Mouse (Mus musculus) urinary bladder, postnatal 4 days (tissue): ENCODE results near the gene Comt.
A peak's percentile ranks its signal among the peaks of the same experiment; 100 is the strongest.

Experiments
- DNase-seq, 2 experiments: peaks; one replicate each; pipeline ENCODE4 v3.0.0; 2021 to 2022; ENCODE audit warnings: low spot score in 2 of 2

The Comt gene

DNA sequence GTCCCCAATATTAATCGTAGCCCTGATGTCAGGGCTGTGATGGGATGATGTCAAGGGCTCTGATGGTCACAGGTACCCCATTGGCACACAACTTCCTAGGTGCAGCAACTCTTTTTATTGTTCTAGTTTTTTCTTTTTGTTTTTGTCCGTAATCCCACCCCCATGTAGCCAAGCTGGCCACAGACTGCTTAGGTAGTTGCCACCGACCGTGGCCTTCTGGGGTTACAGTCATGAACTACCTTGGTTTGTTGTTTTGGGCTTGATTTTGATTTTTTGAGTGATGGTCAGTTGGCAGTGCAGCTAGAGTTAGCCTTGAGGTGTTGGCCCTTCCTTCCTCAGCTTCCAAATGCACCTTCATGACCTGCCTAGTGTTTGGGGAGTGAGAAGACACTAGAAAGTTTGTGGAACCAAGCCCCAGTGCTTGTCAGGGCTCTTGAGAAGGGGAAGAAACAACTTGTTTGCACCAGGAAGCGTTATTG lies at the start of gene Comt:
Comt (minus strand) TSS at position 51 of the 479 bp plus-strand sequence.
- no peak for DNase-seq

DNA sequence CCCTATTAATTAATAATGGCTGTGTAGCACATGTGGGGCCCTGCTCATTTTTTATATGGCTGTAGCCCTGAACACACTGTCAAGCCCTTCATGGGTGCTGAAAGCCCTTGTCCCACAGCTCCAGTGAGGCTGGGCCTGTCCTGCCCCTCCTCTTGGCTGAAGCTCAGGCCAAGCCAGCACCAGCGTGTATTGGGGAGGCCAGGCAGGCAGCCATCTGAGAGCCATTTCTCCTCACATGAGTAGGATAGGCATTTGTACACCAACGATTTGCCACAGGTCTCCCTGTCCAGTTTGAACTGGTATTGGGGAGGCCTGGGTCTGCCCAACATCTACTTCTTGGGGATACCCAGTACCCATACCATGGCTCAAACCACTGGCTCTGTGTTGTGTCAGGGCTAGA lies 47.4 kb upstream of the Comt start:
- DNase-seq, result no peak

DNA sequence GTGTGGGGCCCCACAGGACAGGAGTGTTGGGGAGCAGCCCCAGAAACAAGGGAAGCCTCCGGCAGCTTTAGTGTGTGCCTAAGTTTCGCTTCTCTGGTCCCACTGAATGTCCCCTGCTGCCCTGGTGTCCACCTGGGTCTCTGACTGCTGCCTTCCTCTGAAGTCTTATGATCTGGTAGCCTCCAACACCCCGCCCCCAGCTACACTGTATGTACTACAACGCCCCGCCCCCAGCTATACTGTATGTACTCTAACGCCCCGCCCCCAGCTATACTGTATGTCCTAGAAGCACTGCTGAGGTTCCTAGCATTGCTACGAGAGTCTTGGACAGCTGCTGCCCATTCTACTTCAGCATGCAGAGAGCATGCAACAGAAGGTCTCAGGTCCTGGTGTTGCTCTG lies 46.3 kb upstream of the Comt start:
- DNase-seq, result no peak

DNA sequence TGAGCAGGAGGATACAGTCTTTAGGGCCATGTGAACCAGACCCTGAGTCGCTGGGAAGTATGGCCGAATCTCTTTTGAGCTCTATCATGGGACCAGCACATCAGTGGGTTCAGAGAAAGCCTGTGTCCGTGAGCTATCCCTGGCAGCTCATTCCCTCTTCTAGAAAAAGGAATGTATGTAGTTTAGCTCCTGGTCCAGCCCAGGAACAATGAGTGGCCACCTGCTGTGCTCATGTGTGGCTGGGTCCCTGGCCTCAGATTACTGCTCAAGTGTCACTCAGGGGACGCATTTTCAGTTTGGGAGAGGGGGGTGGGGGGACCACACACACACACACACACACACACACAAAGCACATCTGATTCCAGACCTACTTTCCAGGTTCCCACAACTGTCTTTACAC lies 45.8 kb upstream of the Comt start:
- DNase-seq, result no peak

DNA sequence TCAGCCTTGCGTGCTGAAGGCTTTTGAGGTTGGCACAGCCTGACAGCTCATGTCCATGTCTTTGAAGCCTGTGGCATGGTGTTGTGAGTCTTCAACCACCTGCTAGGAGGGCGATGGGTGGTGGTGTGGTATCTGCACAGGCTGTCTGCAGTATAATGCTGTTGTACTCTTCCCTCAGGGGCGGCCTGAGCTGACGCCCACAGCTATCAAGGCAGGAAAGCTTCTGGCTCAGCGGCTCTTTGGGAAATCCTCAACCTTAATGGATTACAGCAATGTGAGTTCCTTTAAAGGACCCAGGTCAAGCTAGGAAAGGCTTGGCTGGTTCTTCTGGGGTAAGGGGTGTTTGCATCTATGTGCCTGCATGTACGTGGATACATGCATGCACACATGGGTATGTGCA lies 45.3 kb upstream of the Comt start:
- no peak for DNase-seq

DNA sequence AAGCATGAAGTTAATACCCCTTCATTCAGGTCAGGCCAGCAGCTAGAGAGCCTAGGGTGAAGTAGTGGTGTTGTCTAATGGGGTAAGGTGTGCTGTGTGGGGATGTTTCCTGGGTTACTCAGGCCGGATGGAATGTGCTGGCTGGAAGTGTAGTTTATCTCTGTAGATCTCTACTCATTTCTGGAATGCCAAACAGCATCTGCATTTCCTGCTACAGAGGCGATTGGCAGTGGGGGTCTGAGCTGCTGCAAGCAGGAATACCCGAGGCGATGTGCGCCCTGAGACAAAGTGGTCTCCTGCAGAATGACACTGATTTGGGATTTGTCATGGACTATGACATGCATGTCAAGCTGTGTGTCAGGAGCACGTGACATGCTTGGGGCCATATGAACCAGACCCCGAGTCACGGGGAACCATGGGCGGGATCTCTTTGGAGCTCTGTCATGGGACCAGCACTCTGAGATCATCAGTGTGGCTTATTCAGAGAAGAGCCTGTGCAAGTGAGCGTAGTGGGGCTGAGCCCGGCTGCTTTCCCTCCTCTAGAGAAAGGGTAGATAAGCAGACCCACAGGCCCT lies 44.8 kb upstream of the Comt start:
- no peak for DNase-seq

DNA sequence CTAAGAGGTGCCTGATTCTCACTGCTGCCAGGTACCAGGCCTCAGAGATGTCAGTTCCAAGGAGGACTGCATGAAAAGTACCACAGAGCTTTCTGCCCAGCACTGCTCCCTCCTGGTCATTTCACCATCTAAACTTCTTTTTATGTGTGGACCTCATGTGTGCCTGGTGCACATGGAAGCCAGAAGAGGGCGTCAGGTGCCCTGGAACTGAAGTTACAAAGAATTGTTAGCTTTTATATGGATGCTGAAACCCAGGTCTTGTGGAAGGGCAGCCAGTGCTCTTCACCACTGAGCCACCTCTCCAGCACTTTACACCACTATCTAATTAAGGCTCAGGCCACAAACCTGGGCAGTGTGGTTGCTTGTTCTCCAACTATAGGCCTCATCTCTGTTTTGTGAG lies 44.2 kb upstream of the Comt start:
- DNase-seq, result no peak

DNA sequence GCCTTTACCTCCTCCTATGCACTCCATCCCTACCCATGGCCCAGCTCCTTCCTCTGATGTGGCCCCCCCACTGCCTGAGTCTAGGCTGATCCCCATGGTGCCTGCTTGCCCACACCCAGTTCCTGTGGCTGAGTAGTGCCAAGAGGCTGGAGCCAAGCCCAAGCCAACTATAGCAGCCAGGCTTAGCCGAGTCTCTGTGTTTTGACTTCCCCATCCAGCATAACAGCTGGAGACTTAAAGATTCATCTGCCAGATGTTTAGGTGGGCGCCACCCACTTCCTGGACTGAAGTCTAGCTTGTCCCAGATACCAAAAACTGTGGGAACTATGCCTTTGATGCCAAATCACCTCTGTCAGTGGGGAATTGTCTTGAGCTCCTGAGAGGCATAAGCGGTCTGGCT lies 37.6 kb upstream of the Comt start:
- DNase-seq, result no peak

DNA sequence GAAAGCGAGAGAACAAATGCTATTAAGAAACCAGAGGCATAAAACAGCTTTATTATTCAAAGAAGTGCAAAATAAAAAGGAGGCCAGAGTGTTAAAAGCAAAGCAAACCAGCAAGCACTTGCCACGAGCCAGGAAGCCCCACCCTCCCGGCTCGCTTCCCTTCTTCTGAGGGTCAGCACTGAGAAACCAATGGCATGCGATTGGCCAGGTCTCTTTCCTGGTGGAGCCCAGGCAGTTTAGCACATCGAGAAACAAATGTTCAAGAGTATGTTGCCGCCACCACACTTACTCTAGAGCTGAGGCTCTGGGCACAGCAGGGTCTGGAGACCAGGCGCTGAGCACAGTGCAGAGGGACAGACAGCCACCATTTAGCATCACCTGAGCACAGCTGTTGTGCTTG lies 35.9 kb upstream of the Comt start:
- DNase-seq, result no peak

DNA sequence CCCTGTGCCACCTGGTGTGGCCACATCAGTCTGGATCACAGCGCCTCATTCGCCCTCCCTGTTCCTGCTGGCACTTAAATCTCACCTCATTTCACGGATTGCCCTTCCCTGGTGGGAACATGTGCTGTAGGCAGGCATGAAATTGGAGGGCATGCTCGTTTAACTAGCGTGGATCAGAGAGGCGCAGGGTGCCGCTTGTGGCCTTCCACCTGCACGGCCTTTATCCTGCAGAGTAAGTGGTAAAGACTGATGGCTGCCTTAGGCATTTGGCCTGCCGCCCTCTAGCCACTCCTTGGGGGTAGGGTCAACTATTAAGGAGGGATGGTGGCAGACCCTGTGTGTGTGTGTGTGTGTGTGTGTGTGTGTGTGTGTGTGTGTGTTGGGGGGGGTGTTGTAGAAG lies 35.4 kb upstream of the Comt start:
- no peak for DNase-seq

DNA sequence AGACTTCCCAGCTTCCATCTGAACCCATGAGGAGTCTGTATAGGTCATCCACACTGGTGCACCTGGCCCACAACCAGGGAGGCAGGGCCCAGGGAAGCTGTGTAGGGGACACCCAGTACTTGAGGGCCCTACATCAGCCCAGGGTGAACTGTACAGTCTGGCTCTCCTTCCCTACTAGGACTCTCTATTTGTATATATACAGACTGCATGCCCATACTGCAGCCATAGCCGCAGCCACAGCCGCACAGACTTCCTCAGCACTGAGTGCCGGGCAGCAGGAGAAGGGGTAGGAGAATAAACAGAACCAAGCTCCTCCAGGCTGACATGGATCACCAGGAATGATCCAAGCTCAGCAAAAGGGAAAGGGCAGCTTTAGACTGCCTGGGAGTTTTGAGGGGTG lies 34.2 kb upstream of the Comt start:
- no peak for DNase-seq

DNA sequence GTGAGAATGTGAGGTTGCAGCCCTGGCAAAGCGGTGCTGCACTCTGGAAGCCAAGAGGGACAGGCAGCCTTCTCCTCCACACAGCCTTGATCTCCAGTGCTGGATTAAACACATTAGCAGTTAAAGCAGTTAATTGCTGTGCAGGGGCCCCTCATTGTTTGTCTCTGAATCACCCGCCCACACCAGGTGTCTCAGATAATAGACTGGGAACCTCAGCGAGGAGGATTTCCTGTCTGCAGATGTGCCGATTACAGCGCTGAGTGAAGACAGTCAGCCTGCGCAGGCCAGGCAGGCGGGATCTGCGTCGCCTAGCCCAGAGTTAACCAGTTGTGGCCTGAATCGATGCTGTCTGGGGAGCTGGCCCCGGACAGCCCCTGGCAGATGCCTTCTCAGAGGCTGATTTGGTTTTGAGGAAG lies 33.3 kb upstream of the Comt start:
- DNase-seq, result peak in 1 of 2 experiments; percentile 42

DNA sequence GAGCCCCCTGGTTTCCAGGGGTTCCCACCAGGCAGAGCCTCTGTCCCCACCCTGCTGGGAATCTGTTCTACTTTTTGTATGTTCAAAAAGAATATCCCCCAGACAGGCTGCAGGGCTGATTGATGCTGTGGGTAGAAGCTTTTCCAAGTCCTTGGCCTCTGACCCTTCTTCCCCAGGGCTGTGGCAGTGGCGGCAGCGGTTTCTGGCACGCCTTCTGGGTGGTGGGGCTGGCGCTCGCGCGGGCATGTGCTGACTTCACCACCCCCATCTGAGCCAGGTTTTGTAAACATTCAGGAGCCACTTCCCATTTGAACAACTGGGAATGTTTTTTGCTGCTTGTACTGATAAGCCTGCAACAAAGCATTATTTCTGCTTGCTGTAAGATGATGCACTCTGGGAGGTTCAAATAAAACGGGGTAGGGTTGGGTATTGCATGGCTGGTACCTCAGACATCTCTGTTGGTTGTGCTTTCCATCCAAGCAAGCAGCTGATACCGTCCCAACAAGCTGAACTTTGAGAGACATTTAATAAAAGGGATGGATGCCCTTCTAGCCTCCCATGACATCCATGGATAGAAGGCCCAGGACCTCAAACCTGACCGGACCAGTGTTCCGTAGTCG lies 32.8 kb upstream of the Comt start:
- DNase-seq, result no peak

DNA sequence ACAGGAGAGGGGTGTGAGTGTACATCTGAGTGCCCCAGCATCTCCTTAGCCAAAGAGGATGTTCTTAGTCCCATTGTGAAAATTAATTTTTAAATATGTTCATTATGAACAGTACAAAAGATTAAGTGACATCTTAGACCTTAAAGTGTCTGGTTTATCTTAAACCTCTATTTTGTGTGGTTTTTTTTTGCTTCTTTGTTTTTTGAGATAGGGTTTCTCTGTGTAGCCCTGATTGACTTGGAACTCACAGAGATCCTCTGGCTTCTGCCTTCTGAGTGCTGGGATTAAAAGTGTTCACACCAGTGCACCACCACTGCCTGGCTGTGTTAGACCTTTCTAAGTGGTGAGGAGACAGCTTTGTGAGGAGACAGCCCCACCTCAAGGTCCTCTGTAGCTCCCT lies 32.0 kb upstream of the Comt start:
- no peak for DNase-seq

DNA sequence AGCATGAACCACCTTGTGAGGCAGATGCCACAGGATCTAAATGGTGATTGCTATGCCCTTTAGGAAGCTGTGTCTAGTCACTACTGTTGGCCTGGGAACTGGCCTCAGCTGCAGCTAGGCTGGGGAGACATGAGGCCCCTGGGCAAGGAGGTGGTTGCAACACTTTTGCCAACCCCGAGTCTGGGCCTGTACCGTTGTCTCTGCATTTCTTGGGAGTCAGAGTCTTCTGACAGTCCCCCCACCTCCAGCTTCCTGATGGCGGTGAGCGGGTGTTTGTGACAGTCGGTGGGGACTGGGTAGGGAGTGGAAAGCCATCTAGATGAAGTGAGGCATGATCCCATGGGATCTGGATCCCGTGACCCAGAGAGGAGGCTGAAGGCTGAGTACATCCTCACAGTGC lies 28.8 kb upstream of the Comt start:
- no peak for DNase-seq

DNA sequence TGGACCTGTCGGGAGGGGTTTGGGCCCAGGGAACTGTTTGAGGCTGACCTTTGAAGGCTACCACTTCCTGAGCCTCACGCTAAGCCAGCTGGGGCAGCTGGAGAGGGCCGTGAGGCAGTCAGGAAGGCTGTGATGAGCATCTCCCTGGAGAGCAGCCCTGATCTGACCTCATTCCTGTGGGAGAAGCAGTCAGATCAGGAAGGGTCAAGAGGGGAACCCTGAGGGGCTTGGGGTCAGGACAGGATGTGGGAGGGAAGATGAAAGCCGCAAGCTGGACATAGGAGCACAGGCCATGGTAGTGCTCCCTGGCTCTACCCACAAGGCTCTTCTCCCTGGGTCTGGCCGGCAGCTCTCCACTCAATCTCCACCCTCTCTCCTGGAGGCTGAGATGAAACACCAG lies 27.2 kb upstream of the Comt start:
- no peak for DNase-seq

DNA sequence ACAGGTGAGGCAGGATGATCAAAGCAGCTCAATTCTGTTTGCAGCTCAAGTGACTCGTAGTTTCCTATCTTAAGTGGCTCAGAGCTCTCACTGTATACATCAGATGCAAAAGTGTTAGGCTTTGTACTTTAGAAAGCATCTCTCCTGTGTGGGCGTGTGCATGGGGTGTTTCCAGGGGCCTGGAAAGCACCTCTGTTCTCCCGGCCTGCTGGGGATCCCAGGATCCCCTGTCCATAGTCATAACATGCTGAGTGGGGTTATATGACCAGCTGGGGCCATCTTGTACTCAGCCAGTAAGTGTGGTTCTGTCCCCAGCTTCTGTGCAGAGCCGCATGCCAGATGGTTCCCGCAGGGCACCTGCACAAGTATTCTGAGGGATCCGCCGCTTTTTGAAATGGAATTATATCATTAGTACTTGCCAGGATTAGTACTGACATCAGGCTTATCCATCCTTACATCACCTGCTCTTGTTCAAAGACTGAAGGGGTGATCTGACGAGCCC lies 25.8 kb upstream of the Comt start:
- no peak for DNase-seq

DNA sequence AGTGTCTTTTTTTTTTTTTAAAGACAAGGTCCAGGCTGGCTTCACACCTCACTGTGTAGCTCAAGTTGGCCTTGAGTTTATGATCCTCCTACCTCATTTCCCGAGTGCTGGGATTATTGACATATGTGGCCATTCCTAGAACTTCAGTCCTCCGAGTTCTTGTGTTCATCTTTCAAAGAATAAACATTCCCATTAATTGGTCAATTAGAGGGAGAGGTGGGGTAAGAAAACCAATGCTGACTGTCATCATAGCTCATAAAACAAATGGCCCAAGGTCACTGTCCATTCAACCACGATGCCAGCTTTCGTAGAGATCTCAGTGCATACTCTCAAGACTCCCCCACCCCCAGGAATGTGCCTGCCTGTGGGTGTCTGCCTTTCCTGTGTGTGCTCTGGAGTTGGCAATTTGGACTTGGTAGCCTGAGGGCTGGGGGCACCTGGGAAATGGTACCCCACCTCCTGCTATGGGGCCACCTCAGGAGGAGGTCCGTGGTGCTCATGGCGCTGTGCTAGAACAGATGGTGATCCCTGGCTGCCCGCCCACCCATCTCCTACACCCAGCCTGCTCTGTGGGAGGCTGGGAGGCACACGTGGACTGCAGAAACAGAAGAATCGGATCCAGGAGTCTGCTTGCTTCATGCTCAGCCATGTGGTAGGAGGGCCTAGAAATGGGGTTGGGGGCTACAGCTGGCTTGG lies 25.0 kb upstream of the Comt start:
- DNase-seq, result peak in 1 of 2 experiments; percentile 34

DNA sequence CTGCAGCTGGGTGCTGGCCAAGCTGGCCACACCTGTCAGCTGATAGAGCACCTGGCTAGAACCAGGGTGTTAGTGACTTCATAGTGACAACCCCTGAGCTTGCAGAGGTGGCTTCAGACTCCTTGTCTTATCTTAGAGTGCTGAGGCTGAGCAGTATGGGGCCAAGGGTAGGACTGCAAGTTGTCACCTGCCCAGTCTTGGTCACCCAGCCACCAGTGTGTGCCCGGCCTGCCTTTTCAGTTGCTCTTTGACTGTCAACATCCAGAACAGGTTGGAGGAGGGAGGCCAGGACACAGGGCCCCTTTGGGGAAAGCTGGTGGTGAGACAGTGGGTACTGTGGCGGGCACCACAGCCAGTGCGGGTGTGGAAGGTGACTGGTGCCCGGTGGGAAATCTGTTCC lies 22.4 kb upstream of the Comt start:
- DNase-seq, result no peak

DNA sequence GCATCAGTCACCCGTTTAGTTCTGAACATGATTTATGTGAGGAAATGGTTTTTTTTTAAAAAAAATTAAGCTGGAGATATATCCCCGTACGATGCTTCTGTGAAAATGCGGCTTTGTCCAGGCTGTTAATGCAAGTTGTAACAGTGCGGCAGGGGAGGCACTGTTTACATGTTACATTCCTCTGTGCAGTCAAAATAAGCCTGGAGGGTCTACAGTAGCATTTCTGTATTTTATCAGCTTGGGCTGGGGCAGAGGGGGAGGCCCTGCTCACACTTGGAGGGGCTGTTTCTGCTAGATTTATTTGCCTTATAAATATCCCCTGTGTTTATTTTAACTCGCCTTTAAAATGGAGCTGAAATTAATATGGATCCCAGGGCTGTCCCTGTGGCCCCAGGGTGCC lies 21.5 kb upstream of the Comt start:
- no peak for DNase-seq

DNA sequence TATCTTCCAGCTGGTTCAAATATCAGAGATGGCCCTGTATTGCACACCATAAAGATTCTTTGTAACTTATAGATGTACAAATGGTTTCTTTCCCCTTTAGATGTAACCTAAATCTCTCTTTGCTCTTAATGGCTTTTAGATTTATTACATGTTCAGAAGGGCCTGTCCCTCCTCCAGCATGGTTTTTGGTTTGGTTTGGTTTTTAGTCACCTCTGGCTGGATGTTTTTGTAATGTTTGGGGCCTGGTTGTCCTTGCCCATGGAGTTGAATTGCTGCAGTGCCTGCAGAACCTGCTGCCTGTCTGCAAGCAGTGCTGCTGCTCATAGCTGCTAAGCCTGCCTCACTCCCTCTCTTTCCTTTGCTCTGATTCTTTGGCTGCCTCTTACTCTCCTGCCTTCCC lies 20.6 kb upstream of the Comt start:
- no peak for DNase-seq

DNA sequence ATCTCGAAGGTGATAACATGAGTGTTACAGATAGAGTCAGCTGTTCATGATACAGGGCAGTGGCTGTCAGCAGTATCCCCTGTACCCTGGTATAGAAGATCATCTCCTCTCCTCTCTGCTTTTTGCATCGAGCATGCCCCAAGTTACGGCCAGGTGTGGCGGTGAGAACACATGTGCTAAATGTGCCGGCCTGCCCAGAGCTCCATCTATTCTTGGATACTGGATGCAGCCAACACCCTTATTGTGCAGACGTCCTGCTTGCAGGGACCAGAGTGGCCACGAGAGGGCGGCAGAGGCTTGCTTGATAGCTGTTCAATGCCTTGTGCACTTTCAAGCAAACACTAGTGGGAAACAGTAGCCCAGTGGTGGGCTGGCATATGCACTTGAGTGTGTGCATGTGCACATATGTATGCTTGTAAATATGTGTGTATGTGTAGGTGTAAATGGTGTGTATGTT lies 16.8 kb upstream of the Comt start:
- peak; percentile 84 to 96 for DNase-seq

DNA sequence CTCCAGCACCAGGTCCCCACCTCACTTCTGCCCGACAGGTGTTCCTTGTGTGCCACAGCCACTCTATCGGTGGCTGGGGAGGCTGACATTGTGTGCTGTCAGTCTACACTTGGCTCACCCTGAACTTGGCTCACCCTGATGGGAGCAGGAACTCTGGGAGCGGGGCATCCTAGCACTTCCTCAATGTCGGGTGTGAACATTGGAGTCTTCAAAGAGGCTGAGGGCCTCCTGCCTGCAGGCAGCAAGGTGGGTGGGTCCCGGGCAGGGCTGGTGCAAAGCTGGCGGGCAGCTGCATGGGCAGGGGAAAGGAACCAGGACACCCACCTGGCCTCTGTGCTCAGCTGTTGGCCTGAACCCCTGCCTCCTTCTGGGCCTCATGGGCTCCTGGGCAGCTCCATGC lies 9.5 kb upstream of the Comt start:
- DNase-seq, result no peak
